Mouse (Mus musculus) R1 (cell line): ENCODE results near the gene Ctc1.

ENCODE experiments used
- DNase-seq: peaks from one replicate; pipeline ENCODE4 v3.0.0-alpha.2; 2018; ENCODE audit warnings: low read depth, low spot score

Ctc1 gene

GRCm38 (mm10) chr11:69050748-69051147 is 35.0 kb downstream of the Ctc1 start:
- DNase-seq = no peak

GRCm38 (mm10) chr11:69051771-69052170 is 36.1 kb downstream of the Ctc1 start:
- no peak for DNase-seq

- no peak for DNase-seq
These were observed 37.2 kb downstream of the Ctc1 start for GRCm38 (mm10) chr11:69052824-69053421.

GRCm38 (mm10) chr11:69053848-69054247 is 38.1 kb downstream of the Ctc1 start:
- DNase-seq = peak; percentile 76

GRCm38 (mm10) chr11:69058265-69058664 is 42.6 kb downstream of the Ctc1 start:
- DNase-seq = no peak

GRCm38 (mm10) chr11:69058729-69059356 is 43.1 kb downstream of the Ctc1 start:
- DNase-seq = no peak

- DNase-seq = peak; percentile 99
These were observed 43.8 kb downstream of the Ctc1 start, which contains the start of gene Borcs6 for GRCm38 (mm10) chr11:69059357-69059974. TSS of gene Borcs6 (plus strand) at chr11:69059717.

GRCm38 (mm10) chr11:69059975-69060411 is 44.3 kb downstream of the Ctc1 start:
- DNase-seq = no peak

GRCm38 (mm10) chr11:69060448-69061254 is 44.9 kb downstream of the Ctc1 start:
- DNase-seq = no peak

- DNase-seq = no peak
These were observed 45.7 kb downstream of the Ctc1 start for GRCm38 (mm10) chr11:69061255-69061912.

GRCm38 (mm10) chr11:69062194-69062760 is 46.6 kb downstream of the Ctc1 start:
- peak; percentile 66 for DNase-seq

GRCm38 (mm10) chr11:69062761-69063224 is 47.1 kb downstream of the Ctc1 start:
- peak; percentile 95 for DNase-seq

- DNase-seq = peak; percentile 83
These were observed 47.9 kb downstream of the Ctc1 start for GRCm38 (mm10) chr11:69063413-69064201.

GRCm38 (mm10) chr11:69064259-69065133 is 48.8 kb downstream of the Ctc1 start:
- DNase-seq = no peak

- no peak for DNase-seq
These were observed 49.7 kb downstream of the Ctc1 start for GRCm38 (mm10) chr11:69065394-69065925.

GRCm38 (mm10) chr11:69066163-69066861 is 50.6 kb downstream of the Ctc1 start:
- peak; percentile 57 for DNase-seq

- peak; percentile 91 for DNase-seq
These were observed 51.2 kb downstream of the Ctc1 start for GRCm38 (mm10) chr11:69066956-69067355.

- DNase-seq = no peak
These were observed 51.9 kb downstream of the Ctc1 start for GRCm38 (mm10) chr11:69067601-69068000.
